Mouse (Mus musculus): ENCODE measurements around the gene Kdm3a.

Gene Kdm3a

GRCm38 (mm10) chr6:71579478-71579877 is 53.3 kb downstream of the Kdm3a start:
- DNase-seq (ENCODE audit: low spot score in 2 of 2), result no peak

GRCm38 (mm10) chr6:71575359-71575758 is 57.4 kb downstream of the Kdm3a start:
- no peak for DNase-seq (ENCODE audit: low spot score in 2 of 2)

GRCm38 (mm10) chr6:71569025-71569424 is 63.8 kb downstream of the Kdm3a start:
- no peak for DNase-seq (ENCODE audit: low spot score in 2 of 2)

GRCm38 (mm10) chr6:71568616-71569015 is 64.2 kb downstream of the Kdm3a start:
- no peak for DNase-seq (ENCODE audit: low spot score in 2 of 2)

GRCm38 (mm10) chr6:71556826-71557225 is 76.0 kb downstream of the Kdm3a start:
- no peak for DNase-seq (ENCODE audit: low spot score in 2 of 2)

GRCm38 (mm10) chr6:71555507-71555951 is 77.3 kb downstream of the Kdm3a start:
- DNase-seq (ENCODE audit: low spot score in 2 of 2), result no peak

- DNase-seq (ENCODE audit: low spot score in 2 of 2), result peak; percentile 95 to 96
Measured at GRCm38 (mm10) chr6:71543686-71544499, 88.9 kb downstream of the Kdm3a start, which contains the start of gene Chmp3. Chmp3 (plus strand) TSS chr6:71543797.

Measured in right cerebral cortex, adult 2 months (tissue).